Mouse (Mus musculus) fat pad, adult 2 months (tissue): ENCODE data around the gene BC107364.
"Not testable (repeated sequence)": the region's sequence is repeated elsewhere in the genome, so short reads cannot be mapped to it uniquely, and the experiment has no call there.

ENCODE experiments used
- DNase-seq: peaks from one replicate; pipeline ENCODE4 v3.0.0-alpha.2; 2011; ENCODE audit warnings: low read depth, low spot score; ENCODE audit errors: extremely low read depth

Gene BC107364

DNA sequence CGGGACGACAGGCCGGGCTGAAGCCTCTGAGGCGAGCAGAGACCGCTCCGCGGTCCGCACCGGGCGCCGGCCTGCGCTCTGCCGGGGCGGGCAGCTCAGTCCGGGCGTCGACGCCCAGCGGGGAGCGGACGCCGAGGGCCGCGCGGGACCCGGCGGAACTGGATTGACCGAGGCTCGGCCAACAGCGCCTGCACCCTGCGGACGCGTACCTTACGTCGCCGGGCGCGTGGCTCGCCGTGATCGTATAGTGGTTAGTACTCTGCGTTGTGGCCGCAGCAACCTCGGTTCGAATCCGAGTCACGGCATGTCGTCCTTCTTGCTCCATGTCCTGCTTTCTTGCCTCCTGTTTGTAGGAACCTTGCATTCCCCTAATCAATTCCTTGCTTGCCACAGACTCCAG lies at the start of gene BC107364:
BC107364 (minus strand) TSS at position 45 of the 400 bp plus-strand sequence.
- DNase-seq = not testable (repeated sequence)

GRCm38 (mm10) chr3:96501391-96502115 lies 49.4 kb upstream of the BC107364 start:
- DNase-seq = no peak

- no peak for DNase-seq
Measured at GRCm38 (mm10) chr3:96500691-96501265, 48.7 kb upstream of the BC107364 start.

DNA sequence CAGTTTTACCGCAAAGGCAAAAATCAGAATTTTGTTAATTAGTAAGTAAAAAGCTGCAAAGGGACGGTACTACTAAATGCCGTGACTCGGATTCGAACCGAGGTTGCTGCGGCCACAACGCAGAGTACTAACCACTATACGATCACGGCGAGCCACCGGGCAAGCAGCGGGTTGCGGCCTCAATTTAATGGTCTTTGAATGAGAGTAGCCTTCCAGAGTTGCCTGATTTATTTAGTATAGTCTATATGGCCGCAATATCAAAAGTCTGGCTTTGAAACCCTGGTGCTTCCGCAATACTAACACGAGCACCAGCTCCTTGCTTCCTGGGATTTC lies 48.1 kb upstream of the BC107364 start:
- DNase-seq = no peak

GRCm38 (mm10) chr3:96499481-96500288 lies 47.6 kb upstream of the BC107364 start:
- DNase-seq = no peak

GRCm38 (mm10) chr3:96498476-96499245 lies 46.6 kb upstream of the BC107364 start:
- no peak for DNase-seq

DNA sequence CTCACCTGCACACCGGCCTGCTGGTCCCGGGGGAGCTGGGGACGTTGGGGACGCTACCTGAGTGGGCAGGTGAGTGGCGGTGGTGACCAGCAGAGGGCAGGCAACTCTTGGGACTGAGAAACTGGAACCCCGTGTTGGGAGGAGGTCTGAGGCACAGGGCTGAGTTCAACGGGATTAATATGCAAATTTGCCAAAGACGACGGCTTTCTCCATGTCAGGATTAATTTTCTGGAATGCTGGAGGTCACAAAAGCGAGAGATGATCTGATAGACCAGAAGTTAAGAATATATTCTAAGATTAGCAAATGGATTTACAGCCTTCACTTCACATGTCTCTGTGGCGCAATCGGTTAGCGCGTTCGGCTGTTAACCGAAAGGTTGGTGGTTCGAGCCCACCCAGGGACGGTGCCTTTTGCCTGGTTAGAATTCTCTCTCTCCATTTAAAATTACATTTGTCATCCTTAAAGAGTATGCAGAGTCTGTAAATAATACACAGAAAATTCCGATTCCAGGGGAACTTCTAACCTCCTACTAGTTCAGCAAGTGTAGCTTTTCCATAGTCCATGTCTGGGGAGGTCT lies 45.4 kb upstream of the BC107364 start:
- DNase-seq = no peak

DNA sequence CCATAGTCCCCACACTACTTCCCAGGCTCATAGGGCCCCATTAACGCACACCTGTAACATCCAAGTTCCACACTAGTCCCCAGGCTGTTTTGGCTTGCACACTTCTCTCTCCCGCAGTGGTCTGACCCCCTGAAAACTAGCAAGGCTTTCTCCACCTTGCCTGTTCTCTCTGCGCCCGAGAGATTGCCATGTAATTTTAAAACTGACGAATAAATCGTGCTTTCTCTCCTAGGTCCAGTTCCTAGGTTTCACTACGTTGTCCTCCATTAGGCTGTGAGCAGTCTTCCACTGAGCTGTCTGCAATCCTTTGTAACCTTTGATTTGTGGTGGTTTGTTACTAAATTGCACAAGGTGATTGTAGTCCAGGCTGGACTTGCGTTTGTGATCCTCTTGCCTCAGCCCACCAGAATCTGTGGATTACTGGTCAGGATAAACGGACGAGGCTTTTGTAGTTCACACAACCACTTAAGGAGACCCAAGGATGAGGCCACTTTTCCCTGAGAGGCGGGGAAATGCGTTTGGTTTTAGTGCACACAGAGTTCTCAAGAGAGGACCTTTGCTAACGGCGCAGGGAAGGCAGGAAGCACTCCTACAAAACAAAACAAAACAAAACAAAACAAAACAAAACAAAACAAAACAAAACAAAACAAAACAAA lies 44.6 kb upstream of the BC107364 start:
- DNase-seq = not testable (repeated sequence)

DNA sequence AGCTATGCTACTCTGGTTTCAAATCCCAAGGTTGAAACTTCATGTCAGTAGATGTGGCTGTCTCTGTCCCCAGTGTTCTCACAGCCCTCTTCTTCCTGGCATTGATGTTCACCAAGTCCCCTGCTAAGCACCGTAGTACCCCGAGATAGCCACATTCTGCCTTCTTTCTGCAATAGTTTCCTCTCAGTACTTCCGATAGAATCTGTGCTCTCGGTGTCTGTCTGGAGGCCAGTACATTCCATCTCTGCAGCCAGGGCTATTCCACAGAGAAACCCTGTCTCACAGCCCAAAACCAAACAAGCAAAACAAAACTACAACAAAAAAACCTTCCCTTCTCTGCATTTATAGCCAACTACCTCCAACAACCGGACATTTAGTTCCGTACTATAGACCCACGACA lies 44.1 kb upstream of the BC107364 start:
- no peak for DNase-seq

GRCm38 (mm10) chr3:96495490-96496210 lies 43.5 kb upstream of the BC107364 start:
- no peak for DNase-seq

DNA sequence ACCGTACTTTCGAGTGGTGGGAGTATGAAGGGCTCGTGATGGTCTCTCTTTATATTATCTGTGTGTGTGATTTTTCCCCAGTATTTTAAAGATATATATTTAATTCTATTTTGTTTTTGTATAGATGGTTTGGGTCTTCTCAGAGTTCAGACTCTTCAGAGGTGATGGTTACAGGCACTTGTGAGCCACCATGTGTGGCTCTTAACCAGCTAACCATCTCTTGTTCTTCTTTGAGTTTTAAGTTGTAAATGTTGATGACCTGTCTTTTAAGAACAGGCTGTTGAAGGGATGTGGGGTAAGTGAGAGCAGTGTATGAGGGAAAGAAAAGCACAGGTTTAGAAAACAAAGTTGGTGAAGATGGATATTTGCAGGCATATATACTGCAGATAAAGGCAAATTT lies 42.8 kb upstream of the BC107364 start:
- DNase-seq = no peak

DNA sequence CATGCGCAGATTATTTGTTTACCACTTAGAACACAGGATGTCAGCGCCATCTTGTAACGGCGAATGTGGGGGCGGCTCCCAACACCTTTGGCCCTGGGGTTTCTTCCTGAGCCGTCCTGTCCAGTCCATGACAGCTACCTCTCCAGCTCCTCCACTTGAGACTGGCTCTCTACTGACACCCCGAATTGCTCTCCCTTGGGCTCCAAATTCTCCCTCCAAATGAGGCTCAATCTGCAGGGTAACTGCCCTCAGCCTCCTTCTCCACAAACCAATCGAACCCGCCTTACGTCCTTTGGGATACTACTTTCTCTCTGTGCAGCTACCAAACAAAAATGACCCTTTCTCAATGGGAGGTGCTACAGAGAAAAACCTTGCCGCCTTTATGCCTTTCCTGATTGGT lies 42.4 kb upstream of the BC107364 start:
- DNase-seq = not testable (repeated sequence)

- not testable (repeated sequence) for DNase-seq
Measured at GRCm38 (mm10) chr3:96489636-96490035, 37.5 kb upstream of the BC107364 start.

DNA sequence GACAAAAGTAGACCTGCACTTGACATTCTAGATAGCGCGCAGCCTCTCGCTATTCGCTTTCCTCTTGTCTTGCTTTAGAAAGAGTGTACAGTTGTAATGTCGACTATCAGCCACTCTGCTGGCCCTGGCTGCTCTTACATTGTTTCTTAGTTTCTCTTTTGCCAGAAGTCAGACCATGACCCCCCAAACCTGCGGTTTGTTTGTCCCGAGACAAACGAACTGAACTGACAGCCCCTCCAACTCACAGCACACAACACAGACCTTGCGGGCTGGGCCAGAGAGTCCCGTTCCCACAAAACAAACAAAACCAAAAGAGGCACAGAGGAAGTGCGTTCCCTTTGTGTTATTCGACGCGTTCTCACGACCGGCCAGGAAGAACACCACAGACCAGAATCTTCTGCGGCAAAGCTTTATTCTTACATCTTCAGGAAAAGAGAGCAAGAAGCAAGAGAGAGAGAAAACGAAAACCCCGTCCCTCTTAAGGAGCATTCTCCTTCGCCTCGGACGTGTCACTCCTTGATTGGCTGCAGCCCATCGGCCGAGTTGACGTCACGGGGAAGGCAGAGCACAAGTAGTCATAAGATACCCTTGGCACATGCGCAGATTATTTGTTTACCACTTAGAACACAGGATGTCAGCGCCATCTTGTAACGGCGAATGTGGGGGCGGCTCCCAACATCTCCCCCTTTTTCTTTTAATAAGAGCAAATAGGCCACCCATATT lies 37.0 kb upstream of the BC107364 start:
- DNase-seq = not testable (repeated sequence)

GRCm38 (mm10) chr3:96488290-96488906 lies 36.3 kb upstream of the BC107364 start:
- not testable (repeated sequence) for DNase-seq

DNA sequence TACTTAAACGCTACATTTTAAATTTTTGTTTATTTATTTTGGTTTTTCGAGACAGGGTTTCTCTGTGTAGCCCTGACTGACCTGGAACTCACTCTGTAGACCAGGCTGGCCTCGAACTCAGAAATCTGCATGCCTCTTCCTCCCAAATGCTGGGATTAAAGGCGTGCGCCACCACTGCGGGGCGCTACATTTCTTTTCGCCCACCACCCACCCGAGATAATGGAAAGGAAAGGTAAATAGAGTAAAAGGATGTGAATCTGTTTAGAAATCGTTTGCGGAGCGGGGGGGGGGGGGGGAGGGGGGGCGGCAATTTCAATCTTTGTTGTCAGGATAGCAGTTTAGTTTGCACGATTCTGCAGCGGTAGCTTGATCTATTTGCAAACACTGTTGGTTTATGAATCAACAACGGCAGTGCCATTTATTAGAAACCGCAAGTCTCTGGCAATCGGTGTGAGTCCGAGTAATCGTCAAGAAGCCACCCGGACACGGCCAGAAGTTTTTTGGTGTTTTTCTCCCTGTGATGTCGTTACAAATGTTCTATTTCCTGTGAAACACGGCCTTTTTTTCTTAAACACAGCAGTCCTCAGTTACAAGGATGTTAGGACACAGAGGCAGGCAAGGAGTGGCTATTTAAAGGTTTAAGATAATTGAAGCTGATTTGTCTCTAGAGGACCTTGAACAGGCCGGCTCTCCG lies 35.6 kb upstream of the BC107364 start:
- no peak for DNase-seq

GRCm38 (mm10) chr3:96486828-96487559 lies 34.9 kb upstream of the BC107364 start:
- DNase-seq = not testable (repeated sequence)
